Comparison of ENCODE assay signal across 36 mouse cellular contexts in genomic region chr13:60760392-60760791, GRCm38 (mm10). TPM values are rescaled to one million over a fixed set of nuclear protein-coding genes. Genes with fewer than 3 reads are reported as not detected.
DNase-seq lines count a peak whose midpoint lies in the region; ATAC-seq and TF ChIP-seq lines count a peak whose summit lies in the region.
"Had no signal": no experiment of that assay in that cellular context is flagged by ENCODE, and none has a peak within 500 bp of the region (broad histone marks: within the 10 kb centered on the region; RNA-seq: fewer than 3 reads in every experiment).

No protein-coding gene starts in this region.

- H3K9ac ChIP-seq in hindbrain, embryonic 12.5 days, result no peak overlapping the region
- H3K9ac ChIP-seq in hindbrain, embryonic 11.5 days (ENCODE audit: low read depth, low read length), result no peak overlapping the region
- no peak overlapping the region for H3K9ac ChIP-seq in lung, embryonic 16.5 days (ENCODE audit: low read length)
- no peak overlapping the region for H3K9ac ChIP-seq in limb, embryonic 15.5 days
- H3K9ac ChIP-seq: embryonic facial prominence, embryonic 15.5 days; forebrain, embryonic 13.5 days; heart, embryonic 13.5 days; hindbrain, embryonic 14.5 days; kidney, embryonic 15.5 days; lung, embryonic 15.5 days had no signal

- no peaks in the 10 kb centered on the region for H3K27me3 ChIP-seq in hindbrain, embryonic 12.5 days
- H3K27me3 ChIP-seq in hindbrain, embryonic 11.5 days (ENCODE audit: control insufficient read depth, insufficient read depth, low read length), result no peaks in the 10 kb centered on the region
- H3K27me3 ChIP-seq in lung, embryonic 16.5 days (ENCODE audit: control insufficient read depth, insufficient read depth, low read depth, low read length), result no peaks in the 10 kb centered on the region
- no peaks in the 10 kb centered on the region for H3K27me3 ChIP-seq in E14TG2a.4 (ENCODE audit: insufficient read depth, low read length)
- H3K27me3 ChIP-seq in limb, embryonic 15.5 days, result no peaks in the 10 kb centered on the region
- H3K27me3 ChIP-seq: embryonic facial prominence, embryonic 15.5 days; forebrain, embryonic 13.5 days; heart, embryonic 13.5 days; kidney, embryonic 15.5 days; lung, embryonic 15.5 days had no signal

- peaks cover 54% of the 10 kb centered on the region for H3K36me3 ChIP-seq in hindbrain, embryonic 12.5 days
- H3K36me3 ChIP-seq in hindbrain, embryonic 11.5 days (ENCODE audit: control insufficient read depth, insufficient read depth, low read length), result 0 out of 2 replicates have a peak, but pooled peaks cover 11% of the 10 kb centered on the region
- peaks cover 18% of the 10 kb centered on the region for H3K36me3 ChIP-seq in lung, embryonic 16.5 days (ENCODE audit: control insufficient read depth, insufficient read depth, low read length)
- H3K36me3 ChIP-seq in E14TG2a.4 (ENCODE audit: insufficient read depth, low read length), result peaks cover 17% of the 10 kb centered on the region
- H3K36me3 ChIP-seq in limb, embryonic 15.5 days, result peaks cover 45% of the 10 kb centered on the region

- TF ChIP-seq CTCF in E14TG2a.4 (conservative IDR thresholded peaks at IDR 0.05; ENCODE audit: low read length), result no peak

- no peaks in the 10 kb centered on the region for H3K4me1 ChIP-seq in hindbrain, embryonic 12.5 days
- no peaks in the 10 kb centered on the region for H3K4me1 ChIP-seq in hindbrain, embryonic 11.5 days (replicated peaks; ENCODE audit: control insufficient read depth, insufficient read depth, low read length)
- no peaks in the 10 kb centered on the region for H3K4me1 ChIP-seq in lung, embryonic 16.5 days (replicated peaks; ENCODE audit: control insufficient read depth, insufficient read depth, low read length)
- H3K4me1 ChIP-seq in E14TG2a.4 (replicated peaks; ENCODE audit: low read depth, low read length), result peaks cover 7% of the 10 kb centered on the region; the same call in 1 of the 2 replicates
- H3K4me1 ChIP-seq in limb, embryonic 15.5 days, result no peaks in the 10 kb centered on the region
- H3K4me1 ChIP-seq: embryonic facial prominence, embryonic 15.5 days; forebrain, embryonic 13.5 days; heart, embryonic 13.5 days; lung, embryonic 15.5 days had no signal

- no peak overlapping the region for H3K4me3 ChIP-seq in hindbrain, embryonic 12.5 days
- no peak overlapping the region for H3K4me3 ChIP-seq in hindbrain, embryonic 11.5 days (ENCODE audit: low read depth, low read length)
- H3K4me3 ChIP-seq in lung, embryonic 16.5 days (ENCODE audit: low read length), result no peak overlapping the region
- H3K4me3 ChIP-seq in E14TG2a.4 (replicated peaks; ENCODE audit: low read length), result peak overlapping the region; percentile 32; the same call in 1 of the 2 replicates
- no peak overlapping the region for H3K4me3 ChIP-seq in limb, embryonic 15.5 days
- H3K4me3 ChIP-seq: embryonic facial prominence, embryonic 15.5 days; forebrain, embryonic 13.5 days; heart, embryonic 13.5 days; kidney, embryonic 15.5 days; lung, embryonic 15.5 days had no signal

- no peak for DNase-seq in hindbrain, embryonic 11.5 days (ENCODE audit: low spot score)
- DNase-seq in lung, postnatal 4 days, result no peak
- no peak for DNase-seq in lung, postnatal 10 days
- DNase-seq: adrenal gland, adult 2 months; adrenal gland, postnatal 36 days; B cell, adult 2 months; cerebellum, adult 18-20 months; cerebellum, postnatal 10 days; gastrocnemius, postnatal 14 days; heart, adult 18-20 months; heart, postnatal 14 days; kidney, adult 18-20 months; kidney, postnatal 4 days; right cerebral cortex, adult 18-20 months; spleen, adult 18-20 months; thymus, postnatal 4 days had no signal

- no peak overlapping the region for H3K4me2 ChIP-seq in hindbrain, embryonic 12.5 days (replicated peaks)
- H3K4me2 ChIP-seq in hindbrain, embryonic 11.5 days (replicated peaks; ENCODE audit: low read depth, low read length), result no peak overlapping the region
- H3K4me2 ChIP-seq in lung, embryonic 16.5 days (ENCODE audit: low read depth, low read length), result no peak overlapping the region
- H3K4me2 ChIP-seq in limb, embryonic 15.5 days, result no peak overlapping the region
- H3K4me2 ChIP-seq: embryonic facial prominence, embryonic 15.5 days; forebrain, embryonic 13.5 days; heart, embryonic 13.5 days; hindbrain, embryonic 14.5 days; kidney, embryonic 15.5 days; liver, embryonic 11.5 days; lung, embryonic 15.5 days had no signal

- H3K27ac ChIP-seq in hindbrain, embryonic 12.5 days, result no peak overlapping the region
- H3K27ac ChIP-seq in hindbrain, embryonic 11.5 days (ENCODE audit: low read depth, low read length), result no peak overlapping the region
- no peak overlapping the region for H3K27ac ChIP-seq in lung, embryonic 16.5 days (ENCODE audit: low read length)
- H3K27ac ChIP-seq in limb, embryonic 15.5 days, result no peak overlapping the region
- H3K27ac ChIP-seq: embryonic facial prominence, embryonic 15.5 days; forebrain, embryonic 13.5 days; heart, embryonic 13.5 days; hindbrain, embryonic 14.5 days; kidney, embryonic 15.5 days; lung, embryonic 15.5 days; macrophage had no signal

- ATAC-seq in hindbrain, embryonic 12.5 days (ENCODE audit: low FRiP score), result 0 out of 2 replicates have a peak, but pooled peaks have one; percentile 16
- no peak for ATAC-seq in hindbrain, embryonic 11.5 days (ENCODE audit: low FRiP score)
- ATAC-seq in lung, embryonic 16.5 days (ENCODE audit: low read depth), result 0 out of 2 replicates have a peak, but pooled peaks have one; percentile 17
- ATAC-seq in limb, embryonic 15.5 days (ENCODE audit: insufficient number of reproducible peaks, low FRiP score, low TSS enrichment, low read depth), result 0 out of 2 replicates have a peak, but pooled peaks have one; percentile 24
- ATAC-seq: activated CD4-positive, CD25-positive, alpha-beta regulatory T cell, adult 4 months; forebrain, embryonic 13.5 days had no signal

- no peaks in the 10 kb centered on the region for H3K9me3 ChIP-seq in hindbrain, embryonic 12.5 days (replicated peaks)
- H3K9me3 ChIP-seq in hindbrain, embryonic 11.5 days (ENCODE audit: control insufficient read depth, low read length), result no peaks in the 10 kb centered on the region
- H3K9me3 ChIP-seq in lung, embryonic 16.5 days (ENCODE audit: control insufficient read depth, low read length), result no peaks in the 10 kb centered on the region
- H3K9me3 ChIP-seq in E14TG2a.4 (ENCODE audit: low read length), result no peaks in the 10 kb centered on the region
- H3K9me3 ChIP-seq in limb, embryonic 15.5 days, result no peaks in the 10 kb centered on the region
- H3K9me3 ChIP-seq: embryonic facial prominence, embryonic 15.5 days; forebrain, embryonic 13.5 days; heart, embryonic 13.5 days; kidney, embryonic 15.5 days; lung, embryonic 15.5 days had no signal

- WGBS in hindbrain, embryonic 12.5 days, result 93% methylated on average over 12 of the region's 12 CpGs
- 93% methylated on average over 12 of the region's 12 CpGs for WGBS in hindbrain, embryonic 11.5 days
- 84% methylated on average over 12 of the region's 12 CpGs for WGBS in lung, embryonic 16.5 days
- WGBS in limb, embryonic 15.5 days, result 93% methylated on average over 12 of the region's 12 CpGs

RNA-seq across cellular contexts. Expression of gene BC051665, which starts 25.8 kb away (rescaled TPM):
- not detected in 2 replicates for polyA plus RNA-seq in hindbrain, embryonic 12.5 days (2016; fragmentation: Nextera tagmentation; extraction: Ambion mirVana)
- polyA plus RNA-seq in hindbrain, embryonic 11.5 days (2014; fragmentation: Nextera tagmentation; extraction: Ambion mirVana), result not detected in 2 replicates
- polyA plus RNA-seq in lung, embryonic 16.5 days (2015; fragmentation: Nextera tagmentation; extraction: Ambion mirVana), result not detected in 2 replicates
- polyA plus RNA-seq in limb, embryonic 15.5 days (2015; fragmentation: Nextera tagmentation; extraction: Ambion mirVana), result not detected in 2 replicates
- polyA plus RNA-seq: activated CD4-positive, CD25-positive, alpha-beta regulatory T cell, adult 4 months; adrenal gland, adult 2 months; brain, embryonic 14.5 days; embryonic facial prominence, embryonic 15.5 days; forebrain, embryonic 13.5 days; heart, embryonic 13.5 days; hindbrain, embryonic 14.5 days; intestine, embryonic 14.5 days; kidney, embryonic 15.5 days; limb, embryonic 11.5 days; liver, embryonic 11.5 days; liver, embryonic 16.5 days; lung, embryonic 15.5 days; macrophage; neural tube, embryonic 11.5 days; testis, adult 2 months; thymus, postnatal 0 days had no signal

RNA-seq across cellular contexts. Expression of gene Ctsll3, which starts 42.3 kb away (rescaled TPM):
- polyA plus RNA-seq in hindbrain, embryonic 12.5 days (2016; fragmentation: Nextera tagmentation; extraction: Ambion mirVana), result not detected in 2 replicates
- not detected in 2 replicates for polyA plus RNA-seq in hindbrain, embryonic 11.5 days (2014; fragmentation: Nextera tagmentation; extraction: Ambion mirVana)
- not detected in 2 replicates for polyA plus RNA-seq in lung, embryonic 16.5 days (2015; fragmentation: Nextera tagmentation; extraction: Ambion mirVana)
- 1.3 and 1.4 TPM in 2 replicates for polyA plus RNA-seq in limb, embryonic 15.5 days (2015; fragmentation: Nextera tagmentation; extraction: Ambion mirVana)
- polyA plus RNA-seq: activated CD4-positive, CD25-positive, alpha-beta regulatory T cell, adult 4 months; adrenal gland, adult 2 months; brain, embryonic 14.5 days; forebrain, embryonic 13.5 days; heart, embryonic 13.5 days; hindbrain, embryonic 14.5 days; intestine, embryonic 14.5 days; kidney, embryonic 15.5 days; limb, embryonic 11.5 days; liver, embryonic 11.5 days; liver, embryonic 16.5 days; lung, embryonic 15.5 days; macrophage; neural tube, embryonic 11.5 days; testis, adult 2 months; thymus, postnatal 0 days had no signal
